Mouse (Mus musculus) kidney, postnatal 36 days (tissue): ENCODE results near the gene Hip1.

Experiments
- DNase-seq, 2 experiments: peaks; one replicate each; pipeline ENCODE4 v3.0.0; 2021 to 2022; ENCODE audit warnings: mixed read lengths in 2 of 2

Hip1 gene

DNA sequence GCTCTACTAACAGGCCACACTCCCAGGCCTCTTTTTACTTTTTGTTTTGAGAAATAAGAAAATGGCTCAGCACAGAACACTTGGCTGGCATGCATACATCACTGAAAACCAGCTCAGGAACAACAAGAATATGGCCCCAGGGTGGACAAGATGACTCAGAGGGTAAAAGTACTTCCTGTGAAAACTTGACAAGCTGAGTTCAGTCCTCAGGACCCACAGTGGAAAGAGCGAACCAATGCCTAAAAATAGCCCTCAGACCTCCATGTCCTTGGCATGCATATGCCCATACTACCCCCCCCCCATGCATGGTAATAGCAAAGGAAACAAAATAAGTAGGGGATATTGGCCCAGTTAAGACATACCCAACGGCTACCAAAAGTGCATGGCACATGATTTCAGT lies 15.0 kb downstream of the Hip1 start:
- DNase-seq, result no peak

DNA sequence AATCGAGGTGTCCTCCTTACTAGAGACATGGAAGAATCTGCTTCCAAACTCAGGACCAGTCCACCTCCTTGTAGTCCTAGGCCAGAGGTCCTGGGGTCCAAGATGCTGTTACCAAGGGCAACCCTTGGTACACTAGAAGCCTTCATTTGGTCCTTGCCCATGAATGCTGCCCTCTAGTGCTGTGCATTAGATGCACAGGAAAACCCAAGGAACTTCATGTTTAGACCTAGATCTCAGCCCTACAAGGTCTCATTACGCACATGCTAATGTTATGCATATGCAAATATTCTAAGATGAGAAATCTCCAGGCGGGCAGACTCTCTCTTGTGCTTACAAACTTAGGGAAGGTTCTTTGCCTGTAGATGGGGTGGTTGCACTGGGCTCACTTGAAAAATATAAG lies 15.6 kb downstream of the Hip1 start:
- DNase-seq, result no peak

DNA sequence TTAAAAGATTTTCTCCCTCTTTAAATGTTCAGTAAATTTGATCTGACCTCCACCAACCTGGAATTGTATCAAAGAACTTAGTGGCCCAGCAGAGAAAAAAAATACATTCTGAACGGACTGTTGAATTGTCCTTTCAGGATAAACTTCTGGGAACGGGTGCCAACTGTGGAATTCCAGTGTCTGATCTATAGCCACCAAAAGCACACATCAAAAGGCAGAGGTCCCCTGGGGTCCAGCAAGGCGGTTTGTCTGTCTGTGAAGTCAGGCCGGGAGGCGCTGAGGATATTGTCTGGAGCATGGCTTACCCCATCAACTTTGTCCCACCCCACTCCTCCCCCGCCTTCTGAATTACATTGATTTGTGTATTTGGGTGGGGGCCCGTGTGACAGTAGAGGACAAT lies 16.9 kb downstream of the Hip1 start:
- DNase-seq, result no peak

DNA sequence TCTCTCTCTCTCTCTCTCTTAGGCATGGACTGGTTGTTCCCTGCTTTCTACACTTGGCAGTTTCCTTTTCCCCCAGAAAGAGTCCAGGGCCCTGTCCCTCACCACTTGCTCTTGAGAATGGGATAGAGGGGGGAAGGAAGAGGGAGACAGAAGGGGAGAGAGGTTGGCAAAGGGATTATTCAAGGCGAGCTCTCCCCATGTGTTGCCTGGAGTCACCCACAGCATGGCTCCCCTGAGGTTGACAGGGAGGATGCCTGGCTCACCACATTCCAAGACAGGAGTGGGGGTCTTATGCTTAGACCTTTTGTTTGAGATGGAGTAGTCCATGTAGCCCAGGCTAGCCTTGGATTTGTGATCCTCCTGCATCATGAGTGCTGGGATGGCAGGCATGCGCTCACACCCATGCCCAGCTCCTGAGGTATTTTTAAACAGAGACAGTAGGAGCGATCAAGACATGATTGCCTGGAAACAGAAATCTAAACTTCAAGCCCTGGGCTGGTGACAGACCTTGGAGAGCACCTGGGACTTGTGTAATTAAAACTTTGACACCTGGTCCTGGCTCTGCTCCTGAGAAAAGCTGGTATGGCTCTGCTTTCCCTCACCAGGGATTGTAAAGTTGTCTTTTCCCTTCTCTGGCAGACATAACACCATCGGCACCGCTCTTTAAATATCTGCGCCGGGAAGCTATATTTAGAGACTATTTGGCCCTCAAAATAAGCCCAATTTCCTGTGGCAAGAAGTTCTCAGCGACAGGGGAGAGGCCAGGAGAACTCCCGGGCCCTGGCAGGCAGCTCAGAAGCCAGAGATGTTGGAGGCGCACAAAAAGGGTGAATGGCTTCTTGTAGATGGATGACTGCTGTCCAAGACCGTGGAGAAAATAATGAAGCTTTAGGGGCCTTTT lies 20.0 kb downstream of the Hip1 start:
- peak in 1 of 2 experiments; percentile 34 for DNase-seq

DNA sequence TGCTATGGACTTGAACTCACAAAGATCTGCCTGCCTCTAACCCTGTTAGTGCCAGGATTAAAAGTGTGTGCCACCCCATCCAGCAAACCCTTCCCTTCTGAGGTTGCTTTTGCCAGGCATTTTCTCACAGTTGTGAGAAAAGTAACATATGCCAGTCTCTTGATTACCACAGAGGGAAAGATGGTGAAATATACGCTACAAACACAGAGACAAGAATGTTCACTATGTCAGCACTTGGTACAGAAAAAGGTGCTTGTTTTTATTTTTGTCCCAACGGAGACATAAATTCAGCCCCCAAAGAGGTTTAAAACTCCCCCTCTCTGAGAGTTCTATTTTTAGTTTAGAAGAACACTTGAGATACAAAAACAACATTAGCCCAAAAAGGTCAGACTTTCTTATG lies 20.8 kb downstream of the Hip1 start:
- no peak for DNase-seq

DNA sequence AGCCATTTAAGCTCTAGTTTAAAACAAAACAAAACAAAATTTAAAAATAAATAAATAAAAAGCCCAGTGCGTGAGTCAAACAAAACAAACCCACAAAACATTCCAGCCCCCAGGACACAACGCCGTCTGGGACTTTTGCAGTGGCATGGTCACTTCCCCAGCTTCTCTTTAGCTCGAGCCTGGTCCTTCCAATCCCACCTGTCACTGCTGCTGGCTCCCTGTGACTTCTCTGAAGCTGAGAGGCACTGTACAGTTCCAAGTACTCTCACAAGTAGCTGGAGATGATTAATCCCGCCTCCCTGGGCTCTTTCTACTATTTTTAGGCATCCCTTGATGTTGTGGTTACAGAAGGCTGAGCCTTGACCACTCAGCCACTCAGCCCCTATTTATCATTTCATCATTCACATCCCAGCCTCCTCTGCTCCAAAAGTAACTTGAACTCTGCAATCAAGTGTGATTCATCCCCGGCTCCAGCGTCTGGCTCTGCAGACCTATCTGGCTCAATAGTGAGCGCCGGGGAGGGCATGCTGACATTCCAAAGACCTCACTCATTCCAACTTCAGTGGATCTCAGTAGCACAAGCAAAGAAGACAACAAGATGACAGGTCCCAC lies 22.7 kb downstream of the Hip1 start:
- no peak for DNase-seq

DNA sequence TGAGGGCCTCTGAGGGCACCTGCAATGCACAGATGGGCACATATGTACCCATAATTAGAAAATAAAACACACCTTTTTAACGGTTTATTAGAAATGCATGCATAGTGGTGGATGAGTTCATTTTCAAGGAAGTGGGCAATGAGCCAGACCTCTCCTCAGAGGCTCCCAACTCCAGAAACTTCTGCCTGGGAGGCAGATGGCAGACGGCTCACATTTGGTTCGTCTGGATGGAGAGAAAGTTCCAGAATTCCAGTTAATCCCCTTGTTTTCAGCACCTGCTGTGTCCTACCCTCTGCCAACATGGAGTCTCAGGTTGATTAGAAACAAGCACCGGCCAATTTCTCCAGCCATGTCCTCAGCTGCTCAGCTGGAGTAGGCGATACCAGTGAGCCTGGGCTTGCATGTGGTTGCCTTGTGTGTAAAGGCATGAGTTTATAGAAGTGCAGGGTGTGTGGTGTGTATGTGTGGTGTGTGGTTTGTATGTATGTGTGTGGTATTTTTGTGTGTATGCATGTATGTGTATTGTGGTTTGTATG lies 27.5 kb downstream of the Hip1 start:
- DNase-seq, result no peak

DNA sequence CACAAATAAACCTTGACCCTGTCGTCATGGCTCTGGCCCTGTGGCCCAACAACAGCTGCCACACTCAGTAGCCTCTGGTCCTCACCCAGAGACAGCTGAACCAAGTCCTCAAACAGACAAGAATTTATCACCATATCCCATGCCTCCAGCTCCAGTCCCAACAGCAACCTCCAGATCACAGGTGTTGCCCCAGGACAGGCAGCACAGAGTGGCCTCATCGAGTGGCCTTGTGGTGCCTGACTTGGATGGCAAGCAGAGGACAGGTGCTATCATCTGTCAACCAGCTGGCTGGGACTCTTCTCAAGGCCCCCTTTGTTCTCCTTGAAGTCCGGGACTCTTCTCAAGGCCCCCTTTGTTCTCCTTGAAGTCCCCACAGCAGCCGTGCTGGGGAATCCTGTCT lies 31.8 kb downstream of the Hip1 start:
- no peak for DNase-seq

DNA sequence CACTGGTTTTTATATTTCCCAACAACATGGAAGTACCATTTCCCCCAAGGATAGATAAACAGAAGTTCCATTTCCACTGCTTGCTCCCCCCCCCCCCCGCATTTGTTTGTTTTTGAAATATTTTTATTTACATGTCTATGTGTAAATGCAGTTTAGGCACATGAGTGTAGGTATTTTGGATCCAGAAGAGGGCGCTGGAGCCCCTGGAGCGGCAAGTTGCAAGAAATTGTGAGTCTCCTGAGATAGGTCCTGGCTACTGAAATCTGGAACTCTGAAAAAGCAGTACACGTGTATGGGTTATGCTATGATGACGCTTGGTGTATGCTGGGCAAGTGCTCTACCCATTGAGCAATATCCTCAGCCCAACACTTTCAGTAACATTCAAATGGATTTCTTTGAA lies 33.8 kb downstream of the Hip1 start:
- DNase-seq, result peak in 1 of 2 experiments; percentile 39

DNA sequence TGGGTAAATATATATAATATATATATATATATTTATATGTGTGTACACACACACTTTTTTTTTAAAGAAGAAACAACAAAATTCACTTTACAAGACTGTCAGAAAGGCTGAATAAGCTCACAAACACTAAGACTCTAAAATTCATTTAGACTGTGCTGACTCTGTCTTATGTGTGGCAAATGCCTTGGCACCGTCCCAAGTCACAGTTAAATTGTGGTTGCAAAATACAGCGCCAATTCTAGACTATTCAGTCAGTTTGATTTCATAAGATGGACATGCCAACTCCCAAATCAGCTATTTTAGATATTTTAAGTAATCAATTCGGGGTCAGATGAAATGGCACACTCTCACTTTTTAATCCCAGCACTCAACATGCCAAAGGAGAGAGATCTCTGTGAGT lies 36.6 kb downstream of the Hip1 start:
- peak; percentile 56 to 60 for DNase-seq

DNA sequence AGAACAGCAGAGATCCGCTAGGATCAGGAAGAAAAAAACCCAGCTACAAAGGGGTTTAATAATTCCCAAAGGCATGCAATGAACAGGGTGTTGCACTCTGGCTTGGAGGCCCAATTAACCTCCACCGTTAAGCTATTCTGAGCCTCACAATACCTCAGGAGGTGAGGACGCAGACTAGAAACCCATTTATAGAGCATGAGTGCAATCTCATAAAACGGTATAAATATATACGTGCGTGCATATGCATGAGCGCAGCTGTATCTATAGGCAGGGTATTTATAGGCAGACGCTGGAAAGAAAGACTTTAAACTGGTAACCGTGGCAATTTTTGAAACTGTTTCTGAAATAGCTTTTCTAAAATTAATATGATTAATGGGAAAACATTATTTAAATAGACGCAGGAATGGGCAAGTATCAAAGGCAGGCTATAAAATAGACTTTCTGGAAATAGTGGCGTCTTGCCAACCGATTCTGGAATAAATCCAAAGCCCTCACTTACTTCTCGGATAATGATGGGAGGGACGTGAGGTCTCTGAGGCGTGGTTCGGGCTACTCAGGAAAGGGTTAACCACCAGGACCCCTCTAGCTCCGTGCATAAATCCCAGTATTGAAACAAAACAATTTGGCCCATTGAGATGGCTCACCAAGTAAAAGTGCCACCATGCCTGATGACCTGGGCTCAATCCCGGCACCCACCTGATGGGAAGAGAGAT lies 37.2 kb downstream of the Hip1 start:
- DNase-seq, result peak in 1 of 2 experiments; percentile 51

DNA sequence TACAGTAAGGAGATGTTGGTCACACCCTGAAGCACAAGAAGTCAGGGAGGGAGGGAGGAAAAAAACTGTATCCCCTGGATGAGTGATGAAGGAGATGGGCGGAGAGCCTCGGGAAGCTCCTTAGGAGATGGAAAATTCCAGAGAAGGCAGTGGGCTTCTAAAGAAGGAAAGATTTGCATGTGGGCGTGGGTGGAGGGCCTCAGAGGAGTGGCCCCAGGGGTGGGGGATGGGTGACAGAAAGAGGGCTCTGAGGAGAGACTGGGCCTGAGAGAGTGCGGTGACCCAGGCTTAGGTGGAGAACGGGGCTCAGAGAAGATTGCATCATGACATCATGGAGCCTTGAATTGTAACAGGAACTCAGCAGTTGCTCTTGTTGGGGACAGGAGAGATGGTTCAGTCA lies 39.5 kb downstream of the Hip1 start:
- DNase-seq, result no peak

DNA sequence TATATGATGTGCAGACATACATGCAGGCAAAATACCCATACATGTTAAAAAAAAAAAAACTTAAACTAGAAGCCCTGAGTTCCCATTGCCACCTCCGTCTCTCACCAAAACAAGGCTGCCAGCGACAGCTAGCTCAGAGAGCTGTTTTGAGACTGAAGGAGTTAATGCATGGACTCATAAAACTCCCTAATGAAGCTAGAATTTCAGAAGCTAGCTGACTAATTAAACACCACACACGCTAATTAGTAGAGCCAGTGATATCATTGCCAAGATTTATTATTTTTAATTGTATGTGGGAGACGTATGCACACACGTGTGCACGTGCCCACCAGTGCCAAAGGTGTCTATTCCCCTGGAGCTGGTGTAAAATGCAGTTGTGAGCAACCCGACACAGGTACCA lies 42.0 kb downstream of the Hip1 start:
- no peak for DNase-seq

DNA sequence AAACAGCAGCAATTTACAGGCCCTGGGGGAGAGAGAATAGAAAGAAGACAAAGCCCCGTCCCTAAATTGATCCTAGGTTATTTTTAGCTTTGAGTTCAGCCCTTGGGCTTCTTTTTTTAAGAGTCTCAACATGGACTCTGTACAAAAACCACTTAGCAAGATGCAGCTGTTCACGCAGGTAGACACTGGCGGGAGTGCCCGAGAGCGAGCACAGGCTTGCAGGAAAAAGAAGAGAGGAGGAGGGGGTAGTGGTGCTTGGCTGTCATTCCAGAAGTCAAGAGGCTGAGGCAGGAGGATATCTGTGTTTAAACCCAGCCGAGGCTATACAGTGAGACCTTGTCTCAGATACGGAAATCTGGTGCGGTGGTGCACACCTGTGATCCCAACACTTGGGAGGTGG lies 42.9 kb downstream of the Hip1 start:
- DNase-seq, result no peak

DNA sequence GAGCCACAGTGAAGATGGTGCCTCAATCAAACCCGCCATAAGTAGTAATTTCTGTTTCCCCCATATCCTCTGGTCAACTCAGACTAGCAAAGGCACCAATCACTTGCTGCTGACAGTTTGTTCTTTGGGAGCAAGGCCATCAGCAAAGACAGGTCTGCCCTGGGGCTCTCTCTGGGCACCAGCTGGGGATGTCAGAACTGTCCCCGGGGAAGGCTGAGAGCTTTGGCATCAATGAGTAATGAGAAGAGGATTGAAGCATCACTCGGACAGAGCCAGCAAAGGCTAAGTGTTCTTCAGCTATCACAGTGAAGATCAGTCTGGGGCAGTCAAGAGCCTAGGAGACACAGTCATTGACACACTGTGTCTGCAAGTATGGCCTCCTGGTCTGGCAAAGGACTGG lies 46.0 kb downstream of the Hip1 start:
- DNase-seq, result no peak

DNA sequence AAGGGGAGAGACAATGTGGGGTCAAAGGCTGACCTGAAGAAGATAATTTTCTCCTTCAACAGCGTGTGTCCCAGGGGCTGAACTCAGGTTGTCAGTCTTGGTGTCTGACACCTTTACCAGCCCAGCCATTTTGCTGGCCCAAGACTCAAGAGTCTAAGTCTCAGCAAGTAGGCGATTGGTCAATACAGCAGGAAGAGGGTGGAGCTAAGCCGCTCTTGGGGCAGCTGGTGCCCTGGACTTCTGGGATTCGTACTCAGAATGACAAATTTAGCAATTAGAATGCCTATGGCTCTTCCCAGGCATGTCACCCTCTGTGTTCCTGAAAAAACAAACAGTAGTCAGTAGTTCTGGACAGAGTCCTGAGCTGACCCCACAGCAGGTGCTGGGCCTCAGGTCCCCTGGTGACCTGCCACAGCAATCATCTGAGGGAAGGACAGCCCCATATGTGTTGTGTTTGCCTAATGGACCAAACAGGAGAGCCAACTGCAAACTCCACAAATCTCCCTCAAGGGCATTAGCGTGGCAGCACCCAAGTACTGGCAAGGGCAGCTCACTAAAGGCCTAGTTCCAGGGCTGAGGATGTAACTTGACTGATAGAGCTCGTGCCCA lies 47.5 kb downstream of the Hip1 start:
- no peak for DNase-seq

DNA sequence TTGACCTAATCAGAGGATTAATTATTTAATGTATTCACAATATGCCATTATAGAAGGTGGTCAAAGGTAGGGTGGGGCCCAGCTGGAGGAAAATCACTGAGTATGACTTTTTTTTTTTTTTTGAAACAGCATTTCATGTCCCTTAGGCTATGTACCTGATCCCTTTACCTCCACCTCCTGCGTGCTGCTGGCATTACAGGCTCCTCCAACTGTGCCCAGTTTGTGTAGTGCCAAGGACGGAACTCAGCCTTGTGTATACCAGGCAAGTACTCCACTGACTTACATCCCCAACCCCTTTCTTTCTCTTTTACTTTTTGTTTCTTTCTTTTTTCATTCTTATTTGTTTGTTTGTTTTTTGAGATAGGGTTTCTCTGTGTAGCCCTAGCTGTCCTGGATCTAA lies 48.4 kb downstream of the Hip1 start:
- no peak for DNase-seq

DNA sequence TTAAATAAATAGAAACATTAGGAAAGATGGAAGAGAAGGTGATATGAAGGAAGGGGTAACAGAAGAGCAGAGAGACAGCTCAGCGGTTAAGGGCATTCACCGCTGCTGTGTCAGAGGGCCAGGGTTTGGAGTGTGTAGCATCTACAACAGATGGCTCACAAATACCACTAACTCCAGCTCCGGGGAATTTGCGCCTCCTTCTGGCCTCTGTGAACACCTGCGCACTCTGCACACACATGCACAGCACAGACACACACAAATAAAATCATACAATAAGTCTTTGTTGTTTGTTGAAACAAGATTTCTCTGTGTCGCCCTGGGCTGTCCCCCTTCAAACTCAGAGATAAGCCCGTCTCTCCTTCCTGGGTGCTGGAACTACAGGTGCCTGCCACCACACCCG lies 49.4 kb downstream of the Hip1 start:
- no peak for DNase-seq

DNA sequence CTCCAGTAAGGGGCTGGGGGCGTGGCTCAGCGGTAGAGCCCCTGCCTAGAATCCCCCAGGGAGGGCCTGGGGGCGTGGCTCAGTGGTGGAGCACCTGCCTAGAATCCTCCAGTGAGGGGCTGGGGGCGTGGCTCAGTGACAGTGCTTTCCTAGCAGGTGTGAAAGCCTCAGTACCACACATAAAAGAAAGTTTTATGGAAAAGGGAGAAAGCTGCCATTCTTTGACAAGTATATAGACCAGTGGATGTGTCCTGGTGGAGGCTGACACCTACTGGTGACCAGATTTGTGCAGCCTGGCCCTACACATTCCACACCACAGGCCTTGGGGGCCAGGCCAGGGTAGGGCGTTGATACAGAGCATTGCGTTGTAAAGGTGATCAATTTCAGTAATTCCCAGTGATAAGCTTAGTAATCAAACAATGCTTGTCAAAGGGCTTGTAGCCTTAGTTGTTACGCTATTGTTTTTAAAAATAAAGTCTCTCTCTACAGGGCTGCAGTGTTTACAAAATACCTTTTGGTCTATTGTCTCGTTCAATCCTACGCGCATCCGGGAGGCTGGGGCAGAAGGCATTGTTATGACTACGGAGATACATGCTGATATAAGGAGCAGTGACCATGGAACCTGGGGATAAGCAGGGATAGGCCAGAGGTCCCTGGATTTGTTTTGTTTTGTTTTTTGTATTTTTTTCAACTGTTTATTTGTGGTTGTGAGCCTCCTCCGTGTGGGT lies 50.6 kb downstream of the Hip1 start:
- peak in 1 of 2 experiments; percentile 71 for DNase-seq

DNA sequence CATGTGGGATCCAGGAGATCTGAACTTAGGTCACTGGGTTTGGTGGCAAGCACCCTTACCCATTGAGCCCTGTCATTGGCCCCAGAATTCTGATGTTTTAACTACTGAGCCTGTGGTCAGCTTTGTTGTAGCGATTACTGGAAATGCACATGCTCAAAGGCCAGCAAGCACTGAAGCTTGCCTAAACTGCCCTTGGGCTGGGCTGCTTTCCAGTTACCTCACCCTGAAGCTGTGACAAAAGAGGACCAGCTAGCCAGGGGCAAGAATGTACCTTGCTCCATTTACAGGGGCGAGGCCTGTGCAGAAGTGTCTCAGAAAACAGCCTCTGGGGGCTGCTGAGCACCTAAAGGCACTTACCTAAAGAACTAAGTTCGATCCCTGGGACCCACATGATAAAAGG lies 51.8 kb downstream of the Hip1 start:
- DNase-seq, result peak in 1 of 2 experiments; percentile 42

DNA sequence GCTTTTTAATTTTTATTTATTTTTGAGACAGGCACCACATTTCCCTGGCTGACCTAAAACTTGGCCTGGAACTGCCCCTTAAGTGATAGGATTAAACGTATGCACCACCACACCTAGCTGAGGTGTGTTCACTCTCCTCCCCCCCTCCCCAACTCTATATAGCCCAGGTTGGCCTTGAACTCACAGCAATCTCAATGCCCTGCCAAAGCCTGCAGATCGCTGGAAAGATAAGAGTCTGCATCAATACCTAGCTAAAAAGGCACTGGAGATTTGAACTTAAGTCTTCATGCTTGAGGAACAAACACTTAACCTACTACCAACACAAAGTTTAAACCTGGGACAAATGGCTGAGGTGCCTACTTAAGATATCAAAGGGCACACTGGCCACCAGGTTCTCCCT lies 52.8 kb downstream of the Hip1 start:
- no peak for DNase-seq

DNA sequence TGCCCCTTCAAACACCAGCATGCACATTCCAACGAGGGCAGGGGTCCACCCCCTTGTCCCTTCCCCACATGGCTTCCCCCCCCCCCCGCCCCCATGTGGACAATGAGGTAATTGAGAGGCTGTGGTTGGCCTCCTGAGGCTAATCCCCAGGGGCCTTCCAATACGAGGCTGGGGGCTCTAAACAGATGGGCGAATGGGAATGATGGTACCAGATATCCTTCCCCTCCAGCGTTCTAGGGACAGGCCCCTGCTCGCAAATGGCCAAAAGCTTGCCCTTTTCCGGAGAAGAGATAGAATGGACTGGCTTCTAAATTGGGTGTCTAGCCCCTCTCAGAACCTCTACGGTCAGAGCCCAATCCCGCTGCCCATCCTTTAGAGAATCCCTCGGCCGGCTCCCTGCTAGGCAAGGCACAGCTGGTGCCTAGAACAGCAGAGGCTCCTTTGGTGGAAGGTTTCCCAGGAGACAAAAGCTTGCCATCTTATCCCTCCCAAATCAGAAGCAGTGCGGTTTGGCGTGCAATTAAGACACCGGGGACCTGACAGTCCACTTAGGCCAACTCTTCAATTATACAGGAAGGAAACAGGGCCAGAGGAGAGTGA lies 55.1 kb downstream of the Hip1 start:
- no peak for DNase-seq
